Mouse (Mus musculus) thymus, postnatal 14 days (tissue): ENCODE data around the gene Gng3.

Source experiments
- DNase-seq: peaks from one replicate; pipeline ENCODE4 v3.0.0; 2021

Gene Gng3

GRCm38 (mm10) chr19:8803879-8804660, 34.9 kb downstream of the Gng3 start:
- no peak for DNase-seq

- no peak for DNase-seq
Measured at GRCm38 (mm10) chr19:8803204-8803780, 35.7 kb downstream of the Gng3 start.

GRCm38 (mm10) chr19:8802130-8802821, 36.7 kb downstream of the Gng3 start, which contains the start of gene Zbtb3:
Zbtb3 (plus strand) TSS chr19:8802555.
- DNase-seq: peak; percentile 92

GRCm38 (mm10) chr19:8798947-8799315, 40.1 kb downstream of the Gng3 start:
- DNase-seq: no peak

GRCm38 (mm10) chr19:8798264-8798946, 40.6 kb downstream of the Gng3 start, which contains the start of gene Polr2g:
Polr2g (minus strand) TSS chr19:8798577.
- peak; percentile 92 for DNase-seq

GRCm38 (mm10) chr19:8790171-8790570, 48.8 kb downstream of the Gng3 start:
- DNase-seq: no peak

GRCm38 (mm10) chr19:8789171-8789570, 49.8 kb downstream of the Gng3 start:
- no peak for DNase-seq

GRCm38 (mm10) chr19:8788521-8788920, 50.5 kb downstream of the Gng3 start:
- no peak for DNase-seq
